Mouse (Mus musculus): Measurements from ENCODE around the gene Hes2.

GRCm38 (mm10) chr4:152150546-152150945, 8.1 kb upstream of the Hes2 start:
- TF ChIP-seq CTCF (IDR thresholded peaks at IDR 0.05; ENCODE audit: extremely low read depth, insufficient read depth, low read length), result no peak
- TF ChIP-seq POLR2A (IDR thresholded peaks at IDR 0.05; ENCODE audit: extremely low read depth, insufficient read depth, low read length), result no peak
